Mouse (Mus musculus) cerebellum, adult 8-10 months (tissue): ENCODE results near the gene Plekha6.

Experiments
- DNase-seq: peaks from one replicate; pipeline ENCODE4 v3.0.0; 2022

Plekha6 gene

DNA sequence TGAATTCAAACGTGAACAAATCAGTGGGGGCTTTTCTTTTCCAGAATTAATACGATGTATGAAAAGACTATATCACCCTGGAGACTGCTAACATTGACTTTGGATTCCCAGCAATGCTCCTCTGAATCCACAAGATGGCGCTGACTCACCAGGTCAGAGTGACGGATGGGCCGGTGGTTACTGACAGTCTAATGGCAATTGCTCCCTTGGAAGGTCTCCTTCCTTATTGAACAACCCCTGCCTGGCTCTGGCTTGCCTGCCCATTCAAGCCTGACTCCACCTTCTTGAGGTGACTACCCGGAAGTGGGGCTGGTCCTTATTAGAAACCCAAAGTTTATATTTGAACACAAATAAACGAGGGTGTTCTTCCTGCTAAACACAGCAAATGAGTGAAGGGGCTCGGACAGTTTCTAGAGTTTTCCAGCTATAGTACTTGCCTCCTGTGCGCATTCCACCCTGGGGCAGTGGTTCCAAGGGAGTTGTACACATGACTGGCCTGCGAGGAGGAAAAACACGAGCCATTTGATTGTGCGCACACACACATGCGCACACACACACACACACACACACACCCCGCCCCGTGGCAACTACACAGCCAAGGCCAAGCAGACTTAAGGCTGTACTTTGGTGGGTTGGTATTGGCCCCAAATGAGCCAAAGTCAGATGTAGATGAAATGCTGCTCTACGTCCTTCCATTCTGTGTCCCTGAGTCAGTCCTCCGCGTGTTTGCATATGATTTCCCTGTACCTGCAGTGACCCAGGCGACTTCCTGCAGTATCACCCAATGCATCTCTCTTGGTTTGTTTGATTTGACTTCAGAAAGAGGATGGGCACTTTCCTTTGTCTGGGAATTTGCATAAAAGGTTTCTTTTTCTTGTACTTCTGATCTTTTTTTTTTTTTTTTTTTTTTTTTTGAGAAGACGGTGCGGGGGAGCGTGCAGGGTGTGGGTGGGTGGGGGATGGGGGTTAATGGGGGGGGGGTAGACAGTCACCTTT is 17.7 kb upstream of the Plekha6 start:
- DNase-seq: peak; percentile 43

DNA sequence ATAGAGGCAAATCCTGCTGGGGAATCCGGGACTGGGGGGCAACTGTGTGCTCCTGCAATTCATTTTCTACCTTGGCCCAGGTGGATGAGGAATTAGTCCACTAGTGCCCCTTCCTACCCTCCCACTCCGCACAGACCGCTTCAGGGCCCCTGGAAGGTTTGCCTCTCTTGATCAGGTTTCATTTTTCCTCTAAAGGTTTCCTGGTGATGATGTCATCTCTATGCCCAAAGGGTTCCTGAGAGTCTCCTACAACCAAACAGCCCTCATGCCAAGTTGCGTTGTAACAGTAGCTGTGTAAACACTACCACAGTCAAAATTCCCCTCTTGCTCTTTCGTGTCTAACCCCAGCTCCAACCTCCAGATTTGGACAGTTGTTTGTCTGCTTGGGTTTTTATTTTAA is 16.7 kb upstream of the Plekha6 start:
- DNase-seq: no peak

DNA sequence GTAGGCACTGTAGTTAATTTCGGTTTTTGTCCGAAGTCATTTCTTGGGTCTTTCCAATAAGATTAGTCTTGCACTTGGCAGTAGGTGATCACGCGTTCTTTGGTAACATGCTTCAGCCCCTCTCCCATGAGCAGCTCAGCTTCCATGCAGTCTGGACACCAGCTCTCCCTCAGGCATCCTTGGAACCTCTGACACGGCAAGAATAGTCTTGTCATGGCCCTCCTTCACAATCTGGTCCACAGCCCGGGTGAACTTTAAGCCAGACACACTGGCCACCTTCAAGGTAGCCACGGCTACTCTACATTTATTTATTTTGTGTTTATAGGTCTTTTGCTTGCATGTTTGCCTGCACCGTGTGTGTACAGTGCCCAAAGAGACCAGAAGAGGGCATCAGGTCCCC is 15.9 kb upstream of the Plekha6 start:
- no peak for DNase-seq

DNA sequence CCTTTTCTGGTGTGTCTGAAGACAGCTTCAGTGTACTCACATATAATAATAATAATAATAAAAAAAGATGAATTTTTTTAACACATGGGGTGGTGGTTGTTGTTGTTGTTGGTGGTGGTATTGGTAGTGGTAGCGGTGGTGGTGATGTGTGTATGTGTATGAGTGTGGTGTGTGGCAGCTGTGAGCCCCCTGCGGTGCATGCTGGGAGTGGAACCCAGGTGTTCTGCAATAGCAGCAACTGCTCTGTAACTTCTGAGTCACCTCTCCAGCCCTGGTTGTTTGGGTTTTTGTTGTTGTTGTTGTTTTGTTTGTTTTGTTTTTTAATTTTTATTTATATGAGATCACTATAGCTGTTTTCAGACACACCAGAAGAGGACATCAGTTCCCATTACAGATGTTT is 13.5 kb upstream of the Plekha6 start:
- no peak for DNase-seq

DNA sequence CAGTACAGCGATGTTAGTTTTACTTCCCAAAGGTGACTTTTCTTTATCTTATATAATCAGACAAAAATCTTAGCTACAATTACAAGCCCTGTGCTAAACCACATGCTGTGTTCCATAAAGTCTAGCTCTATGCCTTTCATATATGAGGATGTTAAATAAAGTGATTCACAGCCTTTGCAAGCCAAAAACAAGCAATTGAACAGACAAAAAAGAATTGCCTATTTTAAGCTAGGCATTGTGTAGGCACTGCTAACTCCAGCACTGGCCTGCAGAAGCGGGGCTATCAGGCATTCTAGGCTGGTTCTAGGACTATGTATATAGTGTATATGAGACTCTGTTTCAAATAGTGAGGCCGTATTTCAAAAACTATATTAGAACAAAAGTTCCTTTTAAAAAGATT is 11.8 kb upstream of the Plekha6 start:
- DNase-seq: no peak

DNA sequence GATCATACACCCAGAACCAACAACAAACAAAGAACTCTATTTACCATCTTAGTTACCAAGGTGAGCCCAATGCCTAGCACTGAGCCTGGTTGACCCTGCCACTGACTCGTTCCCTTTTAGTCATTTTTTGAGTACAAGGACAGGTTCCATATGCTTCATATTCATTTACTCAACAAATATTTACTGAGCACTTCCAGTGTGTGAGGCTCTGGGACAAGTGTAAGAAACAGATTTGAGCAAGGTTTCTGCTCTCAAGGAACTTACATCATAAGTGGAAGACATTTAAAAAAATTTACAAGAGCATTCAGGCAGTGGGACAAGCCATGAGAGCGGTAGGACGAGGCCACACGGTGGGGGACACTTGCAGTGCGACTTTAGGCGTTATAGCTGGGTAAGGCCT is 8.7 kb upstream of the Plekha6 start:
- no peak for DNase-seq

DNA sequence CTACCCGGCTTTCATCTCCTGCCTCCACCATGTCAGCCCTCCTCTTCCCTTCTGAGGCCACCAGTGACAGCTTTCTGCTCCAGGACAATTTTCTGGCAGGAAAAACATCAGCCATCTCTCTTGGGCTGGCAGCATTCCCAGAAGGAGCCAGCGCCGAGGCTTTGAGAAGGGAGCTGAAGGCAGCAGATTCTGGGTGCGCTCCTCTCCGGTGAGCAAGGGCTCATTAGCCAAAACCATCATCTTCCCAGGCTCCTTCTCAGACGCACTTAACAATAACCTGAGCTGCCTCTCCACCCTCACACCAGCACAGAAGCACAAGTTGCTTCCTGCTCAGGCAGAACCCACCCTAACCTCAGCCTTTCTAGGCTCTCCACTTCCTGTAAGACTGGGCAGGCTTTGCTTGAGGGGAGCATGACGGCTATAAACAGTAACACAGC is 4.9 kb upstream of the Plekha6 start:
- DNase-seq: no peak

DNA sequence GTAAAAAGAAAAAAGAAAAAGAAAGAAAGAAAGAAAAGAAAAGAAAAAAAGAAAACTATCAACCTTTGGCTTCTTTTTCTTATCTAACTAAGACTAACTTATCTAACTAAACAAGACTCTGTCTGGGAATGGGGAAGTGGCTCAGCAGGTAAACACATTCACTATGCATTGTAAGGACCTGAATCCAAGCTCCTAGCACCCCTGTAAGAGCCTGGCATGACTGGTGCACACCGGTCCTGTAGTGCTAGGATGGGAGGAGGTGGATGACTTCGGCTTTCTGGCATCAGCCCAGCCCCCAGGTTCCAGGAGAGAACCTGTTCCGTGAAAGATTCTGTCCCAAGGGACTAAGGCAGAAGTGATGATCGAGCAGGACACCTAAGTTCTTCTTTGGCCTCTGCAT is 2.5 kb upstream of the Plekha6 start:
- no peak for DNase-seq

DNA sequence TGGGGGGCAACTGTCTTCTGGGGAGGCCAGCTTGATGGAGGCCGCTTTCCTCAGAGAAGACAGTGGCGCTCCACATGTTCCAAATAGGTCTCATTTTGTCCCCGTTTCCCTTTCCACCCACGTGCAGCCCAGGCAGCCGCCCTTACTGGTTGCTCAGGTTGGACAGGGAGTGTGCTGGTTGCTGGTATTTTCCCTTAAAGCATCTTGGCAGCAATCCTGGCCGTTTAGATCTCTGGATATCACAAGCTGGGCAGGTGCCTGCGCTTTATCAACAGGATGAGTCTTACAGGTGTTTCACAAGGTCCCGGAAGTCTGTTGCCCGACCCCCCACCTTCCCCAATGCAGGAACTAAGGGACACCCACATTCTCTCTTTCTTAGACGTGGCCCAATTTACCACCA is 2.0 kb upstream of the Plekha6 start:
- no peak for DNase-seq

DNA sequence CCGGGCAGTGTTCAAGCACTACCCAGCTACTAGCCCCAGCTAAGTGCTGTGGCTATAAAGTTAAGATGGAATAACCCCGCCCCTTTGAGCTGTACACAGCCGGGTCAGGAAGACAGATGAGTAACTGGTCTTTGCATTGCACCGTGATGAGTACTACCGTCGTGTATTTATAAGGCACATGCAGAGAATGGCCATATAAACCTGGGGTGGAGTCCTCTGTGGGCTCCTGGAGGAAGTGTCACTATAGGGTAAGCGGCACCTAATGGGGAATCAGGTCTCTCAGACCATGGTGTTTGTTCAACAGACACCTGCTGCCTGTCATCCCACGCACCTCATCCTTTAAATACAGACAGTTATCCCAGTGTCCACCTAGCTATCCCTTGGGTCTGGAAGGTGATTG is 1.0 kb upstream of the Plekha6 start:
- DNase-seq: no peak

DNA sequence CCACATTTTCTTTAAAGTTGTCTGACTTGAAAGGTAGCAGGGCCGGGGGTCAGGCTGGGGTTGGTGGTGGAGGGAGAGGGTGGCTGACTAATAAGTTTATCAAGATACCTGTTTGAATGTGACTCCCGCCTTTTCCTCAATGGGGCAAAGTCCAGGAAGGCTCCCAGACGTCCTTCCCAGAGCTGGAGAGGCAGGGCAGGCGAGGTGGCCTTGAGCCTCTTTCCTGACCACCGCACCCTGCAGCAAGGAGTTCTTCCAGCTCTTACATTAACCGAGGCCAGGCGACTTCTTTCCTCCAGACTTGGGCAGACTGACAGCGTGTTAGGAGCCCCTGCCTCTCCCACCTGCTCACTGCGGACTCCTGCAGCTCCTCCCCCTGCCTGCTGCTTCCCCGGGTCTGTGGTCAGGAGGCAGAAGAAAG is 591 bp downstream of the Plekha6 start:
- DNase-seq: no peak

DNA sequence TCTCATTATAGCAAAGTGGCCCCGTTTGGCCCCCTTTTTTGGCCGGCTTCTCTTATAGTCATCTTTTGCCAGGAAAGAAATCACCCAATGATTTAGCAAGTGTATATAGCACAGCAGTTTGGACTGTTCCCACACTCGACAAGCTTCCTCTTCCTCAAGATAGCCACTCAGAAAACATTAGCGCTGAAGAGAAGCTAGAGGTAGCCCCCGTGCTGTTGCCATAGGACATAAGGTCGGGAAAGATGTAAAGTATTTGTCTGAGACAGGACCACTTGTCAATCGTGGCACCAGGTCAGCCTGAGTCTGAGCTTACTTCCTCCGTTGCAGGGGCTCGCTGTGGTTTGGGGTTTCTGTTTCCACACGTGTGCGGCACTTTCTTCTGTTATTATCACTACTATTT is 1.1 kb downstream of the Plekha6 start:
- DNase-seq: no peak

DNA sequence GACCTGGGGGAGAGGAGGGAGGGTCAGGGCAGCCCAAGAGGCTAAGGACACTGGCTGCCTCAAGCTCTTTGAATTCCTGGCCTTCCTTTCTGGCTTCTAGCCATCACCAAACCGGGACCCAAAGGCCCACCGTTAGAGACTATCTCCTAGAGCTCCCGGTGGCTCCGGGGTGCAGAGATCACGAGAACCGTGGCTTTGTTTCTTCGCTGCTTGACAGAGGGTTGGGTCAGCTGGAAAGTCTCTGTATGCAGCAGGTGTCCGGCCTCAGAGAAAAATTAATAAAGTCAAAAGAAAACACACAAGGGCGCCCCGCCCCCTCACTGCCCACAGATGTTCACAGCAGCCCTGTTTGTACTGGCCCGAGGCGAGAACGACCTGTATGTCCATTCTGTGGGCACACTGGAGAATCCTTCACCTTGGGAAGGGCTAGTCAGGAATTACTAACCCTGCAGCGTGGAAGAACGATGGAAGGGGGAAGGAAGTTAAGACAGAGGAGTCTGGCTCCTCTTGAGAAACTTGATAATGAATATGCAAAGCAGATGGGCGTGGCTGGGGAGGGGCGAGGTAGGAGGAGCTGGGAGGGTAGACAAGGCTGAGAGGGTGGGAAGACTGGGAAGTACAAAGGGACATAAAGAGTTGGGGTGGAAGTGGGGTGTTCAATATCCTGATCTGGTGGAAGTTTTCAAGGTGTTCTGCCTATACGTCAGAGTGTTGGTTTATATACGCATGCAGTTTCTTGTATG is 4.5 kb downstream of the Plekha6 start:
- DNase-seq: no peak

DNA sequence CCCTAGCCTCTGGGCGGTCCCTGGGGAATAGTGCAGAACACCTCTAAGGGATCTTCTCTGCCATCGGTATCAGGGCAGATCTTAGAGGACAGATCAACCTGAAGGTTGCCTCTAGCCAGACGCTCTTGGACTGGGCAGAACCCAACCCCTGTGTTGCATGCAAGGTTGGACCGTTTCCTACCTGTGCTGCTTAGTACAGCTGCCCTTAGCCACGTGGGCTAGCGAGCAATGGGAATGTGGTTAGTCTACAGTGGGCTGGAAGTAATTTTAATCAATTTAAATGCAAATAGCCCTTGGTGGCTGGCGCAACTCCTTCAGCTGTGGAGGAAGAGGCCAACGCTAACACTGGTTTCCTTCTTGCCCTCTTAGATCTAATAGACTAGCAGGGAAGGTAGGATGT is 6.2 kb downstream of the Plekha6 start:
- DNase-seq: no peak

DNA sequence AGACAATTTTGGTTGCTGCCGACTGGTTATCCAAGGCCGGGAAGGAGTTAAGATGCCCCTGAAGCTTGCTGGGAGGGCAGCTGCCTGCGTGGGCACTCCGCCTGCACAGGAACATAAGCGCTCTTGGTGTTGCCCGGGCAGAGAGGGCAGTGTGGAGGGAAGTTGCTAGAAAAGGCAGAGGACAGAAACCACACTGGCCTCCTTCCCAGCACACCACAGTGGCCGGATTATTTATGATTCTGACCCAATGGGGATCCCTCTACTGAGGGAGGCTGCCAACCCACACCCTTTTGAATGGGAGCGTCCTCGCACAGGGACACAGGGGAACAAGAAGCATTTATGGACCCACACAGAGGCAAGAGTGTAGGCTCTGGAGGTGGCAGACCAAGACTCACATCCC is 7.3 kb downstream of the Plekha6 start:
- DNase-seq: no peak

DNA sequence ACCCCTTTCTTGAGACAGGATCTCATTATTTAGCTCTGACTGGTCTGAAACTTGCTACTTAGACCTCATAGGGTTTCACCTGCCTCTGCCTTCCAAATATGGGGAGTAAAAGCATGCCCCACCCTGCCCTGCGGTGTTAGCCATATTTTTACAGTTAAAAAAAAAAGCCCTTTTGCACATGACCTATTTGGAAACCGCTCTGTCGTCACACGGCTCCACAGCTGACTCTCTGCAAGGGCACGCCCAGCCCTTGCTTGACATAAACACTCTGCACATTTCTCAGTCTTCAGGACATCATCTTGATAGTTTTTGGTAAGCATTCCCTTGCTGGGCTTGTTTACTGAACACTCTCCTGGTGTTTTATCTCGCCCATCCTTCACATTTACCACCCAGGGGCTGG is 11.1 kb downstream of the Plekha6 start:
- DNase-seq: no peak

DNA sequence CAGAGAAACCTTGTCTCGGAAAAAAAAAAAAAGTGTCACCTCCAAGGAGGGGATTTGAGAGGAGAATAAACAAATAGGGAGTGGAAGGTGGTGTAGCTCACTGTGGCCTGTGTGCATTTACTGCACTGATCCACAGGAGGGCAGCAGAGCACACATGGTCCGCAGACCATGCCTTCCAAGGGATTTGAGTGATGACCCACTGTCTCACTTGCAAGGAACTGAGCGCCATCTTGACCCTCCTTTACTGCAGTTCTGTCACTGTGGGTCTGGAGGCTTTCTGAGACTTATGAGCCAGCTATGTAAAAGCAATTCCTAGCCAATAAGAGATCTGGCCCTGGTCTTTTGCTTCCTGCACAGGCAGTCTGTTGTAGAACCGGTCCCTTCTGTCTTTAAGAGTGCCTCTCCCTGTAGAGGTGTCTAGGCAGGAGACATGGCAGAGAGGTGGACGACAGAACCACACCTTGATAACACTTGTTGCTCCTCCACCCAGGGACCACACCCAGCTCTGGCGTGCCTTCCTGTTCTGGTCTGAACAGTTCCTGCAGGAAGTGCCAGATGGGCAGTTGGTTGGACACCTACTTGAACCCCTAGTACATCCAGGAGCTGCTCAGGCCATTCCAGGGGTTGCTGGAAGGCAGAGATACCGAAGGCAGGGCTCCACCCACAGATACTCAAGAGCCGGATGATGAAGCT is 13.6 kb downstream of the Plekha6 start:
- peak; percentile 62 for DNase-seq

DNA sequence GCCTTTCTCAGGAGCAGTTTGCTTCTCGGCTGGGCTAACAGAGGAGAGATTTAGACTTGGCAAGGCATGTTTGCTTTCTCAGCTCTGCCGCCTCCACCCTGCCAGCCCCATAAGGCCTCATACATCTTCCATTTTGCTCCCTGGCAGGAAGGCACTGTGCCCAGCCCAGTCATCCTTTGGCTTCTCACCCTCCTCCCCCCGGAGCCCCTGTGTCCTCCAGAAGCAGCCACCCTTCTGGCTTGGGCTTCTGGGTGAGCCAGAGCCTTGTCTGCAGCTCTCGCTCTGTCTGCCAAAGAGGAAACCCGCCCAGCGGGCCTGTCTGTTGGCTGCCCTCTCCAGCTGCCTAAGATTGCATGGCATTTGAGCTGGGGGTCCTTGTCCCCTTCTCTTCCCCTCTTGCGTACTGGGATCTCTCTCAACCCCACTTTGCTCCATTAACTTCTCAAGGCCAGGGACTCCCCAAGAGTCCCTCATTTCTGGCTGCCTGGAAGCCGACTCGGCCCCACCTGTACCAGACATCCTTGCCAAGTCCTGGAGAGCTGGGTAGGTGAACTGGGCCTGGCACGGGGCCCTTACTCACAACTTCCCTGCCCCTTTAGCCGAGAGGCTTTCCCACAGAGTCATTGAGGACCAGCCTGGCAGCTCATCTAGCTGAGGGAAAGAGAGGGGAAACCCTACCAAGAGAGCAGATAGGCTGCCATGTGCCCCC is 14.9 kb downstream of the Plekha6 start:
- DNase-seq: peak; percentile 72

DNA sequence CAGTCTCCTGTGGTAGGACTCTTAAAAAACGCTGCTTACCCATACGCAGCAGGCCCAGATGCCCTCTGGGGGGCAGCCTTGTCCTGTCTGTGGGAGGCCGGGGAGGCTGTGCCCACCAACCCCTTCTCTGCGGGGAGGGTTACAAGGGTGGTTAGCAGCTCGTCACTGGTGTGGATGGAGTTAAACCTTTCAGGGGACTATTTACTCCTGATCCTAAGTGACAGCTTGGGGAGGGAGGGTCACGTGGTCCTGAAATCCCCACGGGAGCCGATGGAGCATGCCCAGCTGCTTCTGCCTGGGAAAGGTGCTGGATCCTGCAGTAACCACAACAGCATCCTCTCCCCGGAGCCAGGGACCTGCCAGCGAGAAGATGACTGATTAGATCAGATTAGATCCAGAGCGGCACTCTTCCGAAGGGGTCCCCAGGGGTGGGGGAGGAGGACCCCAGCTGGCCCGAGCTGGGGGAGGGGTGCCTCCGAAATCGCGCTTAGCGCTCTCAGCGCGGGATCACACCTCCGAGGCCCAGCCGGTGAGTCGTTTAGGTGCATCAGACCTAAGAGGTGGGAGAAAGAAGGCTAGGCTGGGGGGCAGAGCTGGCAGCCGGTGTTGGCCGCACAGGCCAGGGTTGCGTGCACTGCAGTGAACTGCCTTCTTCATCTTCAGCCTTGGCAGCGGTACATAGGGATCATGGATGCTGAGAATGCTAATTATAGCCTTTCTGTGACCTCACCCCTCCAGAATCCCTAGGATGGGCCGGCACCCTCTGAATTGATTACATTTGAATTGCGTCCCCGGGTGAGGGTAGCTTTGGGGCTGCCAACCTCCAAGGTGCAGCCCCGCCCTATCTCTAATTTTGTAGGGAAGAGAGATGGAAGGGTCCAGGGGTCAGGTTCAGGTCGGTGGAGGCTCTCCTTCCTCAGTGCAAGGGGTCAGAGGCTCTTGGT is 17.3 kb downstream of the Plekha6 start:
- DNase-seq: peak; percentile 76

DNA sequence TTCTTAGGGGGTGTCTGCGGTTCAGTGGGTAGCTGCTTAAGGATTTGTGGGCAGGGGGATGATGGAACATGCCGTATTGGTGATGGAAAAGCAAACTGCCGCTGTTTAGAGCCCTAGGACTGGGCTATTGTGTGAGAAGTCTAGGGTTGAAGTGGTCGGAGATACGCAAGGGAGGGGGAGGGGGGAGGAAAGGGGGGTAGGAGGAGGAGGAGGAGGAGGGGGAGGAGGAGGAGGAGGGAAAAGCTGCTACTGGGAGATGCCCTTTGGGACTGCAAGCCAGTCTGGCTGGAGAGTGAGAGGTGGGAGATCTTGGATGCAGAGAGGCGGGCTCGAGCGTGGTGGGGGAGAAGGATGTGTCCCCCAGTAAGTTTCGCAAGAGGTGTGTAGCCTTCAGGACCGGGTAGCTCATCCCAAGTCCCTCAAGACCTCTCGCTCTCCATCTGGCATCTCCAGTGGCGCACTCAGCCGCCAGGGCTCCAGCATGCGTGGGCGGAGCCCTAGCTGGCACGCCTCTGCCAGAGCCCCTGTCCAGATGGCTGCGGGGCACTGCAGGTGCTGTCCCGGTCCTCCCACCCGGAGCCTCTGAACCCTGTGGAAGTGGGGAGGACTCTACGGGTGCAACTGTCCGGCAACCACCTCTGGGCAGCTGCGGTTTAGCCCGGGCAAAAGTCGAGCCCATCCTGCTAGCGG is 18.2 kb downstream of the Plekha6 start:
- DNase-seq: peak; percentile 64

DNA sequence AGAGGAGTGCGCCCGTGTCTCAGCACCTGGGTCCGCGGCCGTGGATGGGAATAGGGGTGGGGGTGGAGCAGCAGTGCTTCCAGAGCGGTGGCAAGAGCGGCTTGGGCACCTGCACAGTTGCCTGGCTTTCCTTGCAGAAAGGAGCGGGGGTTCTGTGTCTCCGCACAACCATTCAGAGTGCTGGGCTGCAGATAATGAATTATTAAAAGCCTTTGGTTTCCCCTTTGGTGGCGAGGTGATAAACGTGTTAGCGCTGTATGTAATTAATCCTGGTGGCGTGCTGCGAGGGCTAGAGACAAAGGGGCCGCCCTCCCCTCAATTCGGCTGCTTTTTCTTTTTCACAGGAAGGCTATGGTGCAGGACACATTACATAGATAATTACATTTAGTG is 18.7 kb downstream of the Plekha6 start:
- DNase-seq: no peak
